Mouse (Mus musculus) neutrophil, adult 5-6 weeks (primary cell): ENCODE results near the gene Shcbp1l. TPM values are rescaled to one million over a fixed set of nuclear protein-coding genes. Genes with fewer than 3 reads are reported as not detected.
A peak's percentile ranks its signal among the peaks of the same experiment; 100 is the strongest.
"Not testable (repeated sequence)": the region's sequence is repeated elsewhere in the genome, so short reads cannot be mapped to it uniquely, and the experiment has no call there.

Experiments used
- ATAC-seq: fragments of 151-379, 151-347 bp; 2 replicates; pipeline ENCODE4 v1.8.0; 2017; ENCODE audit warnings: mild to moderate bottlenecking, moderate TSS enrichment; ENCODE audit not compliant: insufficient number of reproducible peaks, poor library complexity, low FRiP score, severe bottlenecking; ENCODE audit errors: extremely low read depth
- total RNA-seq: library from RNA; stranded (forward); fragments of 200-1000 nt; gene quantifications from 2 replicates; pipeline ENCODE4 v1.2.3, GENCODE M21; 2017

The Shcbp1l gene
- 5.5 and 6.1 TPM in 2 replicates for total RNA-seq

- ATAC-seq: peak; percentile 76
Observed at GRCm38 (mm10) chr1:153424770-153425584, at the start of gene Shcbp1l. Shcbp1l (plus strand) TSS chr1:153425162.

GRCm38 (mm10) chr1:153376446-153376845 is 48.5 kb upstream of the Shcbp1l start:
- no peak for ATAC-seq

GRCm38 (mm10) chr1:153378587-153378986 is 46.4 kb upstream of the Shcbp1l start:
- no peak for ATAC-seq

GRCm38 (mm10) chr1:153379832-153380231 is 45.1 kb upstream of the Shcbp1l start:
- ATAC-seq: no peak

- no peak for ATAC-seq
Observed at GRCm38 (mm10) chr1:153380746-153381282, 44.1 kb upstream of the Shcbp1l start.

- ATAC-seq: no peak
Observed at GRCm38 (mm10) chr1:153385081-153385480, 39.9 kb upstream of the Shcbp1l start.

GRCm38 (mm10) chr1:153385661-153386060 is 39.3 kb upstream of the Shcbp1l start:
- ATAC-seq: not testable (repeated sequence)

- peak; percentile 82 for ATAC-seq
Observed at GRCm38 (mm10) chr1:153386271-153387069, 38.5 kb upstream of the Shcbp1l start.

- not testable (repeated sequence) for ATAC-seq
Observed at GRCm38 (mm10) chr1:153395706-153396105, 29.3 kb upstream of the Shcbp1l start.

- ATAC-seq: peak; percentile 80
Observed at GRCm38 (mm10) chr1:153401765-153402164, 23.2 kb upstream of the Shcbp1l start.

GRCm38 (mm10) chr1:153407641-153408040 is 17.3 kb upstream of the Shcbp1l start:
- ATAC-seq: not testable (repeated sequence)

GRCm38 (mm10) chr1:153408296-153408695 is 16.7 kb upstream of the Shcbp1l start:
- not testable (repeated sequence) for ATAC-seq

- ATAC-seq: peak; percentile 48
Observed at GRCm38 (mm10) chr1:153410915-153411314, 14.0 kb upstream of the Shcbp1l start.

- no peak for ATAC-seq
Observed at GRCm38 (mm10) chr1:153411723-153412122, 13.2 kb upstream of the Shcbp1l start.

GRCm38 (mm10) chr1:153412663-153413396 is 12.1 kb upstream of the Shcbp1l start:
- ATAC-seq: not testable (repeated sequence)

GRCm38 (mm10) chr1:153413397-153414020 is 11.5 kb upstream of the Shcbp1l start:
- ATAC-seq: not testable (repeated sequence)

- peak; percentile 78 for ATAC-seq
Observed at GRCm38 (mm10) chr1:153414114-153414723, 10.7 kb upstream of the Shcbp1l start.

- ATAC-seq: peak; percentile 72
Observed at GRCm38 (mm10) chr1:153414962-153415361, 10.0 kb upstream of the Shcbp1l start.
